Mouse (Mus musculus) erythroblast, embryonic 14.5 days (primary cell): Measurements from ENCODE around the gene Abcd4.

ENCODE experiments used
- GATA1 ChIP-seq: IDR thresholded peaks from 2 replicates; pipeline ENCODE4 v1.6.1; 2012; ENCODE audit warnings: low read length, inconsistent platforms, mixed read lengths
- TAL1 ChIP-seq: IDR thresholded peaks from 3 replicates; pipeline ENCODE4 v1.6.1; 2012; ENCODE audit warnings: low read length, inconsistent platforms, mixed read lengths

DNA sequence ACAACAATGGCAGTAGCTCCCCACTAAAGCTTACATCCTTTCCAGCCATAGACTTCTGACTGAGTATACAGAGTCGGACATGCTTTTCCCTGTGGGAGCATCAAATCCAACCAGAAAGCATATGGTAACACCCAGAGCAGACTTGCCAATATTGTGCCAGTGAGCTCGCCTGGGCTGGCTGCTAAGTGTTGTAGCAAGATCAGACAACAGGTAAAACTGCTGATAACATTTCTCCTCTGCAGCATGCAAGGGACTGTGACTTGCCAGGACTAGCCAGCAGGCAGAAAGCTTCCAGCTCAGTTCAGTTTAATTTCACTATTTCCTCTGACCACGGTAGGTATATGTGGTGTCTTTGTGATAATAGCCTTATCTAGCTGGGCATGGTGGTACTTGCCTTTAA, 14.7 kb upstream of the Abcd4 start:
- TF ChIP-seq GATA1 = no peak
- TF ChIP-seq TAL1 = no peak
